Mouse (Mus musculus) telencephalon, adult 2 months (tissue): Measurements from ENCODE around the gene Tnfrsf21.
A peak's percentile ranks its signal among the peaks of the same experiment; 100 is the strongest.

Experiments
- DNase-seq: peaks from one replicate; pipeline ENCODE4 v3.0.0-alpha.2; 2011; ENCODE audit warnings: low read depth, low spot score

Gene Tnfrsf21

GRCm38 (mm10) chr17:43025048-43025447 is 8.7 kb downstream of the Tnfrsf21 start:
- DNase-seq: no peak

- no peak for DNase-seq
Observed at GRCm38 (mm10) chr17:43025819-43026593, 9.7 kb downstream of the Tnfrsf21 start.

GRCm38 (mm10) chr17:43026708-43027107 is 10.4 kb downstream of the Tnfrsf21 start:
- DNase-seq: no peak

GRCm38 (mm10) chr17:43029546-43029945 is 13.2 kb downstream of the Tnfrsf21 start:
- no peak for DNase-seq

- no peak for DNase-seq
Observed at GRCm38 (mm10) chr17:43030290-43030689, 13.9 kb downstream of the Tnfrsf21 start.

- DNase-seq: peak; percentile 73
Observed at GRCm38 (mm10) chr17:43032489-43033036, 16.2 kb downstream of the Tnfrsf21 start.

GRCm38 (mm10) chr17:43035386-43035785 is 19.0 kb downstream of the Tnfrsf21 start:
- no peak for DNase-seq

- DNase-seq: no peak
Observed at GRCm38 (mm10) chr17:43036058-43036757, 19.9 kb downstream of the Tnfrsf21 start.

GRCm38 (mm10) chr17:43040571-43040970 is 24.2 kb downstream of the Tnfrsf21 start:
- no peak for DNase-seq

GRCm38 (mm10) chr17:43050619-43051018 is 34.3 kb downstream of the Tnfrsf21 start:
- no peak for DNase-seq

- DNase-seq: no peak
Observed at GRCm38 (mm10) chr17:43052791-43053190, 36.4 kb downstream of the Tnfrsf21 start.

GRCm38 (mm10) chr17:43053943-43054342 is 37.6 kb downstream of the Tnfrsf21 start:
- DNase-seq: no peak

GRCm38 (mm10) chr17:43058277-43059025 is 42.1 kb downstream of the Tnfrsf21 start:
- no peak for DNase-seq

GRCm38 (mm10) chr17:43064705-43065104 is 48.4 kb downstream of the Tnfrsf21 start:
- no peak for DNase-seq

- DNase-seq: no peak
Observed at GRCm38 (mm10) chr17:43068846-43069553, 52.6 kb downstream of the Tnfrsf21 start.

GRCm38 (mm10) chr17:43070946-43071345 is 54.6 kb downstream of the Tnfrsf21 start:
- DNase-seq: no peak

- DNase-seq: no peak
Observed at GRCm38 (mm10) chr17:43072142-43072786, 55.9 kb downstream of the Tnfrsf21 start.

GRCm38 (mm10) chr17:43072787-43073148 is 56.4 kb downstream of the Tnfrsf21 start:
- no peak for DNase-seq

GRCm38 (mm10) chr17:43074391-43074790 is 58.0 kb downstream of the Tnfrsf21 start:
- no peak for DNase-seq

GRCm38 (mm10) chr17:43075100-43075499 is 58.7 kb downstream of the Tnfrsf21 start:
- DNase-seq: no peak

- no peak for DNase-seq
Observed at GRCm38 (mm10) chr17:43075937-43076336, 59.6 kb downstream of the Tnfrsf21 start.
